8 mouse cellular contexts compared by ENCODE assay signal in the genomic region with DNA sequence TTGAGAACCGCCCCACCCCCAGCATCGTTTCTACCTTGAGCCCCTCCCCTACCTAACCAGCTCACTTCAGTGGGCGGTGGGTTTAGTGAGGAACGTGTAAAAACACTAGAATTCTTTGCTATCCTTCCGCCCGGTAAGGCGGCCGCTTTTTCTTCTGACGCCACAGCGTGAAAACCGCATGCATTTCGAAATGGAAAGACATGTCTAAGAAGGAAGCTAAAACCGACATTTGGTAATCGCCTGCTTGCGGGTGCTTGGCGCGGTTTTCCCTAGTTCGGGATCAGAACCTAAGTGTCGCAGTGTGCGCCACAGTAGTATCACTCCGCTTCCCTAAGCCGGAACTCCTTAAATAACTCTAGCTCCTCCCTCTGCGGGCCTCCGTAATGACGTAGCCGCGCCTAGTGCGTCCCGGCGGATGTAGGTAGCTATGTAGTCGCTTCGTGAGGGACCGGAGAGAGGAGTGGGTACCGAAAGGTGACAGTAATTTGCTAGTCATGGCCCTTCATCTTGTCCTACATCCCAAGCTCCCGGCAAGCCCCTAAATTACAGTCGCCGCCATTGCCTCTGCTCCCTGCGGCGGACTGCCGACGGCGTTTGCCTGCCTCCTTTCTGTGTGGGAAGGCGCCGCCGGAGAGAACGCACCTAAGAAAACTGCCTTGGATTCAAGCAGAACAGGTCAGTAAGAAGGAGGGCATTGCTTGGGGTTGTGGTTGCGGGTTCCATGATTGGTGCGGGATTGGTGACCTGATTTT. TPM values are rescaled to one million over a fixed set of nuclear protein-coding genes. Genes with fewer than 3 reads are reported as not detected.
A peak's percentile ranks its signal among the peaks of the same experiment; 100 is the strongest.
DNase-seq lines count a peak whose midpoint lies in the region; ATAC-seq and TF ChIP-seq lines count a peak whose summit lies in the region.

Gene Armcx5 (plus strand): TSS at position 430 of the 752 bp plus-strand sequence.
Gene Gprasp1 (plus strand): TSS at position 430 of the 752 bp plus-strand sequence.

- peak within 1 kb of the TSS; percentile 55 for H3K4me2 ChIP-seq in forebrain, embryonic 12.5 days
- peak within 1 kb of the TSS; percentile 66 for H3K4me2 ChIP-seq in heart, postnatal 0 days (ENCODE audit: low read depth, low read length)
- H3K4me2 ChIP-seq in liver, embryonic 16.5 days (ENCODE audit: low read depth, low read length): peak within 1 kb of the TSS; percentile 64
- peak within 1 kb of the TSS; percentile 63 for H3K4me2 ChIP-seq in neural tube, embryonic 13.5 days

- TF ChIP-seq EP300 in heart, postnatal 0 days (IDR thresholded peaks at IDR 0.05; ENCODE audit: low read depth): no peak

- peak; percentile 79 for DNase-seq in c-Kit-positive CD71-positive TER-119-positive erythroid progenitor cells, embryonic 14.5 days (ENCODE audit: low spot score)
- peak; percentile 80 for DNase-seq in heart, postnatal 0 days (ENCODE audit: low spot score)
- peak; percentile 89 to 91 for DNase-seq in kidney, postnatal 4 days

- WGBS in forebrain, embryonic 12.5 days: 20% methylated on average over 48 of the region's 48 CpGs
- WGBS in heart, postnatal 0 days: 17% methylated on average over 48 of the region's 48 CpGs
- 17% methylated on average over 48 of the region's 48 CpGs for WGBS in liver, embryonic 16.5 days (ENCODE audit: insufficient replicate concordance)
- 18% methylated on average over 48 of the region's 48 CpGs for WGBS in neural tube, embryonic 13.5 days

- peaks cover 7% of the 10 kb centered on the region for H3K4me1 ChIP-seq in E14TG2a.4 (replicated peaks; ENCODE audit: low read depth, low read length)
- 0 out of 2 replicates have a peak, but pooled peaks cover 6% of the 10 kb centered on the region for H3K4me1 ChIP-seq in forebrain, embryonic 12.5 days
- no peaks in the 10 kb centered on the region for H3K4me1 ChIP-seq in heart, postnatal 0 days (ENCODE audit: control insufficient read depth, insufficient read depth)
- no peaks in the 10 kb centered on the region; the same call in 1 of the 2 replicates for H3K4me1 ChIP-seq in liver, embryonic 16.5 days (ENCODE audit: control insufficient read depth, low read depth, low read length)
- peaks cover 12% of the 10 kb centered on the region for H3K4me1 ChIP-seq in neural tube, embryonic 13.5 days (replicated peaks)
- no peaks in the 10 kb centered on the region for H3K4me1 ChIP-seq in testis, adult 2 months (ENCODE audit: control insufficient read depth, insufficient read depth, low read length)

- H3K4me3 ChIP-seq in E14TG2a.4 (replicated peaks; ENCODE audit: low read length): peak within 1 kb of the TSS; percentile 90
- H3K4me3 ChIP-seq in forebrain, embryonic 12.5 days (replicated peaks): peak within 1 kb of the TSS; percentile 55
- H3K4me3 ChIP-seq in heart, postnatal 0 days (ENCODE audit: low read depth, low read length): peak within 1 kb of the TSS; percentile 64
- H3K4me3 ChIP-seq in liver, embryonic 16.5 days (ENCODE audit: low read depth, low read length): peak within 1 kb of the TSS; percentile 72
- peak within 1 kb of the TSS; percentile 59 for H3K4me3 ChIP-seq in neural tube, embryonic 13.5 days
- H3K4me3 ChIP-seq in testis, adult 2 months (ENCODE audit: control insufficient read depth, low read depth, low read length): peak within 1 kb of the TSS; percentile 93

- TF ChIP-seq CTCF in E14TG2a.4 (conservative IDR thresholded peaks at IDR 0.05; ENCODE audit: low read length): no peak
- TF ChIP-seq CTCF in heart, postnatal 0 days (IDR thresholded peaks at IDR 0.05; ENCODE audit: low read depth): no peak
- TF ChIP-seq CTCF in testis, adult 2 months (IDR thresholded peaks at IDR 0.05; ENCODE audit: control insufficient read depth, insufficient read depth, insufficient replicate concordance, low read depth, low read length): no peak

- H3K9me3 ChIP-seq in E14TG2a.4 (ENCODE audit: low read length): no peaks in the 10 kb centered on the region
- no peaks in the 10 kb centered on the region for H3K9me3 ChIP-seq in forebrain, embryonic 12.5 days
- no peaks in the 10 kb centered on the region for H3K9me3 ChIP-seq in heart, postnatal 0 days (replicated peaks; ENCODE audit: control insufficient read depth, low read length)
- no peaks in the 10 kb centered on the region for H3K9me3 ChIP-seq in liver, embryonic 16.5 days (replicated peaks; ENCODE audit: control insufficient read depth, low read length)
- no peaks in the 10 kb centered on the region for H3K9me3 ChIP-seq in neural tube, embryonic 13.5 days

- peaks cover 27% of the 10 kb centered on the region for H3K36me3 ChIP-seq in E14TG2a.4 (ENCODE audit: insufficient read depth, low read length)
- H3K36me3 ChIP-seq in forebrain, embryonic 12.5 days (replicated peaks): peaks cover 6% of the 10 kb centered on the region
- peaks cover under 1% of the 10 kb centered on the region for H3K36me3 ChIP-seq in heart, postnatal 0 days (replicated peaks; ENCODE audit: control insufficient read depth, insufficient read depth, low read length)
- no peaks in the 10 kb centered on the region for H3K36me3 ChIP-seq in liver, embryonic 16.5 days (ENCODE audit: control insufficient read depth, insufficient read depth)
- H3K36me3 ChIP-seq in neural tube, embryonic 13.5 days: peaks cover 19% of the 10 kb centered on the region; the same call in 1 of the 2 replicates
- no peaks in the 10 kb centered on the region for H3K36me3 ChIP-seq in testis, adult 2 months (ENCODE audit: control insufficient read depth, insufficient read depth, low read length)

- peak within 1 kb of the TSS; percentile 52 for H3K9ac ChIP-seq in forebrain, embryonic 12.5 days
- peak within 1 kb of the TSS; percentile 64 for H3K9ac ChIP-seq in heart, postnatal 0 days (replicated peaks; ENCODE audit: low read depth, low read length)
- peak within 1 kb of the TSS; percentile 72 for H3K9ac ChIP-seq in liver, embryonic 16.5 days (ENCODE audit: low read depth, low read length)
- peak within 1 kb of the TSS; percentile 76 for H3K9ac ChIP-seq in neural tube, embryonic 13.5 days

- no peaks in the 10 kb centered on the region for H3K27me3 ChIP-seq in E14TG2a.4 (ENCODE audit: insufficient read depth, low read length)
- peaks cover 6% of the 10 kb centered on the region; the same call in 1 of the 2 replicates for H3K27me3 ChIP-seq in forebrain, embryonic 12.5 days
- no peaks in the 10 kb centered on the region for H3K27me3 ChIP-seq in heart, postnatal 0 days (ENCODE audit: control insufficient read depth, insufficient read depth, low read length)
- H3K27me3 ChIP-seq in liver, embryonic 16.5 days (ENCODE audit: control insufficient read depth, insufficient read depth, low read depth, low read length): no peaks in the 10 kb centered on the region
- H3K27me3 ChIP-seq in neural tube, embryonic 13.5 days: peaks cover 8% of the 10 kb centered on the region; the same call in 1 of the 2 replicates
- H3K27me3 ChIP-seq in testis, adult 2 months (ENCODE audit: control insufficient read depth, insufficient read depth, low read length): no peaks in the 10 kb centered on the region

- peak; percentile 67 for TF ChIP-seq POLR2A in testis, adult 2 months (IDR thresholded peaks at IDR 0.05; ENCODE audit: control insufficient read depth, low read depth, low read length)

- peak; percentile 98 for ATAC-seq in forebrain, embryonic 12.5 days (ENCODE audit: low FRiP score)
- ATAC-seq in heart, postnatal 0 days (ENCODE audit: insufficient read depth, low read depth): peak; percentile 96
- ATAC-seq in liver, embryonic 16.5 days (ENCODE audit: low read depth): peak; percentile 99
- peak; percentile 99 for ATAC-seq in neural tube, embryonic 13.5 days (ENCODE audit: low read depth)

- peak within 1 kb of the TSS; percentile 87 for H3K27ac ChIP-seq in forebrain, embryonic 12.5 days
- H3K27ac ChIP-seq in heart, postnatal 0 days (ENCODE audit: low read depth): peak within 1 kb of the TSS; percentile 85
- peak within 1 kb of the TSS; percentile 50; the same call in 1 of the 2 replicates for H3K27ac ChIP-seq in liver, embryonic 16.5 days (ENCODE audit: low read length)
- peak within 1 kb of the TSS; percentile 93 for H3K27ac ChIP-seq in neural tube, embryonic 13.5 days (replicated peaks)
- peak within 1 kb of the TSS; percentile 61 for H3K27ac ChIP-seq in testis, adult 2 months (ENCODE audit: control insufficient read depth, insufficient read depth, low read depth, low read length)

RNA-seq across cellular contexts. Expression of gene Armcx5, which starts in this region (rescaled TPM):
- polyA plus RNA-seq in forebrain, embryonic 12.5 days (2016; fragmentation: Nextera tagmentation; extraction: Ambion mirVana): 11.8 and 12.9 TPM in 2 replicates
- 4.8 and 5.4 TPM in 2 replicates for total RNA-seq in heart, postnatal 0 days (2014; rRNA removed; ENCODE audit: low replicate concordance)
- 9.4 and 12.3 TPM in 2 replicates for polyA plus RNA-seq in heart, postnatal 0 days (2015; fragmentation: Nextera tagmentation; extraction: Ambion mirVana)
- polyA plus RNA-seq in liver, embryonic 16.5 days (2015; fragmentation: Nextera tagmentation; extraction: Ambion mirVana): 2.9 and 3.5 TPM in 2 replicates
- 10.8 and 12.0 TPM in 2 replicates for polyA plus RNA-seq in neural tube, embryonic 13.5 days (2015; fragmentation: Nextera tagmentation; extraction: Ambion mirVana)
- 1.6 and 1.8 TPM in 2 replicates for polyA plus RNA-seq in testis, adult 2 months (2012; rRNA removed)

RNA-seq across cellular contexts. Expression of gene Gprasp1, which starts in this region (rescaled TPM):
- polyA plus RNA-seq in forebrain, embryonic 12.5 days (2016; fragmentation: Nextera tagmentation; extraction: Ambion mirVana): 109 and 115 TPM in 2 replicates
- total RNA-seq in heart, postnatal 0 days (2014; rRNA removed; ENCODE audit: low replicate concordance): 16.7 and 23.0 TPM in 2 replicates
- 11.7 and 13.0 TPM in 2 replicates for polyA plus RNA-seq in heart, postnatal 0 days (2015; fragmentation: Nextera tagmentation; extraction: Ambion mirVana)
- polyA plus RNA-seq in liver, embryonic 16.5 days (2015; fragmentation: Nextera tagmentation; extraction: Ambion mirVana): 6.5 and 6.7 TPM in 2 replicates
- 136 and 140 TPM in 2 replicates for polyA plus RNA-seq in neural tube, embryonic 13.5 days (2015; fragmentation: Nextera tagmentation; extraction: Ambion mirVana)
- polyA plus RNA-seq in testis, adult 2 months (2012; rRNA removed): 6.5 and 8.3 TPM in 2 replicates

Comparison
In these comparisons a context has a peak if more than half of its experiments do, and no peak if none do; other contexts are left out.
1. Peak in every context shown above with its lines: DNase-seq, ATAC-seq, H3K4me3 ChIP-seq and H3K27ac ChIP-seq.